Mouse (Mus musculus) retina, adult 2 months (tissue): ENCODE measurements around the gene Daam1.

ENCODE experiments used
- DNase-seq: peaks from one replicate; pipeline ENCODE4 v3.0.0-alpha.2; 2012; ENCODE audit warnings: low read depth, low spot score

Daam1 gene

GRCm38 (mm10) chr12:71969941-71970629, 139.2 kb downstream of the Daam1 start:
- no peak for DNase-seq

- DNase-seq = no peak
These were observed 140.1 kb downstream of the Daam1 start for GRCm38 (mm10) chr12:71970791-71971654.

DNA sequence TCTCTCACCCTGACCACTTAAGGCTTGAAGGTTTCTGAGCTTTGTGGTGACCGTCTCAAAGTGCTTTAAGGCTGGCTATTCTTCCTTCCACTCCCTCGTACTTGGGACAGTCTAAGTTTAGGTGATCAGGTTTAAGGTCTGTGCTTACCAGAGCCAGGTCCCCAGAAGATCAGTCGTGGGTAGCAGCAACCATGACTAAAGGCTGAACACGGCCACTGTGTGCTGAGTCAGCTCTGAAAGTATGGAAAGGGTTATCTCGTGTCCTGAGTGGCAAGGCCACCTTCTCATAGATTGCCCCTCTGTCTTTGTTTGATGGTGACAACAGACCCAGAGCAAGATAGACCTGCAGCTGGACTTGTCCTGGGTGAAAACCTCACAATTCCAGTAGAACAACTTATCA, 141.2 kb downstream of the Daam1 start:
- no peak for DNase-seq

DNA sequence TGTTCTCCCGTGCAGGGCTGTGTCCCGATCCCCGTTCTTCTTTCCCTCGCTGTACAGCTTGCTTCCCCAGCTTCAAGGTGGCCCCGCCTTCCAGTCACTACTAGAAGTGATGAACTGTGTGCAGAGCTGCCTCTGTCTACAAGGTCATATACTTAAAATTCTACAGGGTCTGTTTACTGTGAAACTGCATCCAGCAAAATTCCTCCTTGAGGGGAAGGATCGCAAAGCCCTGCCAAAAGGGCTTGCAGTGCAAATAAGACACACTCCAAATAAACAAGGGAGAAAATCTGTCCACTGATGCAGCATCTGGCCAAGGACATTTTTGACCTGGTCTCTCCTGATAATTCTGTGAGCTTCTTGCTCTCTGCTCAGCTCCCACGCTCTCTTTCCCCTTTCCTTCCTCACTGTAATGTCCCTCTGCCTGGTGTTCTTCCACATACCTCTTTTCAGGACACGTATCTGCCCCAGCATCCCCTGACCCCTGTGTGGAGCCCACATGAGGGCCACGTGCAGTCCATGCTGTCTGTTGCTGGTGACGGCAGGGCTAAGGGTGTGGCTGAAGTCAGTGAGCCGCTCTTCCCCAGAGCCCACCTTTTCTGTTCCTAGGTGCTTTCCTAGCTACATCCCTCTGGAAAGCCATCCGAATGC, 141.9 kb downstream of the Daam1 start:
- DNase-seq = no peak

- no peak for DNase-seq
These were observed 142.7 kb downstream of the Daam1 start for GRCm38 (mm10) chr12:71973577-71973976.

GRCm38 (mm10) chr12:71975626-71976025, 144.7 kb downstream of the Daam1 start:
- no peak for DNase-seq

- no peak for DNase-seq
These were observed 145.6 kb downstream of the Daam1 start for GRCm38 (mm10) chr12:71976361-71976960.

- no peak for DNase-seq
These were observed 146.5 kb downstream of the Daam1 start for GRCm38 (mm10) chr12:71977364-71977763.

GRCm38 (mm10) chr12:71978513-71979352, 147.9 kb downstream of the Daam1 start:
- peak; percentile 70 for DNase-seq

- no peak for DNase-seq
These were observed 149.3 kb downstream of the Daam1 start for GRCm38 (mm10) chr12:71980166-71980565.

- DNase-seq = no peak
These were observed 149.9 kb downstream of the Daam1 start for GRCm38 (mm10) chr12:71980746-71981145.

- no peak for DNase-seq
These were observed 150.4 kb downstream of the Daam1 start for GRCm38 (mm10) chr12:71981250-71981649.

DNA sequence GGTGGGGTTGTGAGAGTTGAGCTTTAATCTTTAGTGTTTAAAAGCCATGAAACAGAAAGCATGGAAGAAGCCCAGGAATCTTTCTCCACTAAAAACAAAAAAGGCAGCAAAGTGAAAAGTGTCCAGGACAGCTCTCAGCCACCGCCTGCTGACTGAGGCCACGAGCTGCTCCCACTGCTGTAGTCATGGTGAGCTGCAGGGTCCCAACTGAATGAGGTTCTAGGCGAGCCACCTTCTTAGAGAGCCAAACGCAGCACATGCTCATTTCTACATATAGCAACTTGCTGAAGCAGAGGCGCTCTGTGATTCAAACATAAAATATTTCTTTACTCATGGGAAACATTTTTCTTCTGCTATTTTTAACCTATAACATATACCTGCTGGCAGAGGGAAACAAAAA, 150.9 kb downstream of the Daam1 start:
- DNase-seq = no peak

DNA sequence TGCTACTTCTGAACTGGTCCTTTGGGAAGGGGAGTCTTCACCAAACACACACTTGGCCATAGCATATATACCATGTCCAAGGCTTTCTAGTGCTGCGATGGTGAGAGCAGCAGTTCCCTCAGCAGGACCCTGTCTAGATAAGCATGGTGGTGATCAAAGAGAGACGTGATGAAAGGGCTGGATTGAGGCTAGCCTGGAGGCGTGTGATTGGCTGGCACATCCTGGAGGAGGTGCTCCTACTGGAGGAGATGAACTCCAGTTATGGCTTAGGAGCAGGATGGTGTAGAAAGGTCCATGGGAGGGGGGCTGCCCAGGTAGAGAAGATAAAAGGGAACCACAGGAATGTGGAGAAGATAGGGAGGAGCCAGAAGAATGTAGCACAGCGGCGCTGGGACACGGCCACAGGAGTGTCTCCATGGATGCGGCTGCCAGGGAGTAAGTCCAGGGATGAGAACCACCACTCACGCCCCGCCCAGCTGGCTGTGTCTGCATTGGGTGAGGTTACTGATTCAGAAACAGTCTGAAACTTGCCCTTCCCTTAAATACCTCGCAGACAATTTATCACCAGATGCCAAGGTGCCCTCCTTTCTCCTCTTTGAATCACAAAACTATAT, 152.3 kb downstream of the Daam1 start:
- DNase-seq = no peak

- DNase-seq = no peak
These were observed 156.3 kb downstream of the Daam1 start for GRCm38 (mm10) chr12:71987161-71987560.

- DNase-seq = no peak
These were observed 157.0 kb downstream of the Daam1 start for GRCm38 (mm10) chr12:71987885-71988284.

- DNase-seq = no peak
These were observed 158.7 kb downstream of the Daam1 start for GRCm38 (mm10) chr12:71989596-71989995.

DNA sequence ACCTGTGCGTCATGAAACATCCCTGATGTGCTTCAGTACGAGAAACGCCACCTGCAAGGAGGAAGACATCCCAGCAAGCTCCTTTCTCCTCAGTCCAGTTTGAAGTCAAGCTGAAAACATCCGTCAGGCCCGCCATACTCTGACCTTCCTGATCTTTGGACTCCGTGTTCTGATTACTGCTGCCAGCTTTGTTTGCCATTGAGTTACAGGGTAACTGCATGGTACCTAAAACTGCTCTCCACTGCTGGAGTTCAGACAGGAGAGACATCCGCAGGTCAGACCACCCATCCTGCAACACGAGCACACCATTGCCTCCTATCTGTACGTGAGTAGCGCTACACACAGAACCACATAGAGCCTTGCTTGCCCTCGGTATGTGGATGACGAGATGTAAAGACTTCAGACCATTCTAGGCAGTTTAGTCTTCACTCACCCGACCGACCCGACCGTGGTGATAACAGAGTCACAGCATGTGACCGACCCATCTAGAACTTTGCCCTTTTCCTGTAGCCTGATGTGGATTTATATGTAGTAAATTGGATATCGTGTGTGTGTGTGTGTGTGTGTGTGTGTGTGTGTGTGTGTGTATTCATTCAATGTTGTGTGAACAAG, 161.8 kb downstream of the Daam1 start:
- DNase-seq = no peak

DNA sequence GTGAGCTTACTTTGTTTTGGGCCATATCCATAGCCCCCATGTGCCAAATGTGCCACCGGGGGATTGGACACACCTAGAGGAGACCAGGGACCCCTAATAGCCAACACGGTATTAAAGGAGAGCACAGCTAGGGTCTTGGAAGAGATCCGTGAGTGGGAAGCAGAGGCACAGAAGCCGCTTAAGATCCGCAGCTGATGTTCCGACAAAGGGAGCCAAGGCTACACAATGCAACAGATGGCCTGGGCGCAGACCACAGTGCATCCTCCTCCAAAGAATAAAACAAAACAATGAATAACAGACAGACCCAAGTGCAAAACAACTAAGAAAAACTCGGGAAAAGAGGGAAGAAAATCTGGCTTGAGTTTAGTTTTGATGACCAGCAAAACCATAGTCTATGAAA, 165.0 kb downstream of the Daam1 start:
- DNase-seq = no peak

DNA sequence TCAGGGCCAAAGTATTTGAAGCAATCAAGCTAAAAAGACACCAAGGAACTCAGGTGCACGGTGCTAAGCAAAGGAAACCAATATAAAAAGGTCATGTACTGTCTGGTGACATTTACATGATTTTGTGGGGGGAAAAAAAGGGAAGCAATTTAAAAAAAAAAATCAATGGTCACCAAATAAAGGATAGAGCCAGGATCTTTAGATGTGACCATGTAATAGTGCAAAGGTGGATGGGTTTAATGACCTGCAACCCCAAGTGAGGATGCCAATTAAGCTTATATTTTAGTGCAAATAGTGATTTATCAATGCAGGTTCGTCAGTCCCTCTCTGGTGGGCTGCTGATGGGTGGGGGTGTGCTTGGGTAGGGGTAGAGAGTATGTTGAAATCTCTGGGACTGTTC, 166.0 kb downstream of the Daam1 start:
- DNase-seq = no peak
